Mouse (Mus musculus) neural tube, embryonic 13.5 days (tissue): ENCODE data around the gene Nlrp1b. TPM values are rescaled to one million over a fixed set of nuclear protein-coding genes. Genes with fewer than 3 reads are reported as not detected.

Experiments used
- ATAC-seq: fragments of 200-750 bp; cut with Nextera tagmentation; 2 replicates; pipeline ENCODE4 v1.8.0; 2017; ENCODE audit warnings: low read depth, mild to moderate bottlenecking, moderate TSS enrichment, moderate library complexity
- H3K27ac ChIP-seq: fragments of 300-500 bp; sonication (generic); replicated peaks from 2 replicates; pipeline ENCODE4 v1.5.1; 2015; ENCODE audit warnings: moderate library complexity, mild to moderate bottlenecking, inconsistent platforms
- H3K27me3 ChIP-seq: fragments of 300-500 bp; sonication (generic); 2 replicates; pipeline ENCODE4 v1.6.1; 2015; ENCODE audit warnings: mild to moderate bottlenecking, inconsistent platforms
- H3K36me3 ChIP-seq: fragments of 300-500 bp; sonication (generic); 2 replicates; pipeline ENCODE4 v1.6.1; 2015; ENCODE audit warnings: mild to moderate bottlenecking, inconsistent platforms
- H3K4me1 ChIP-seq: fragments of 300-500 bp; sonication (generic); replicated peaks from 2 replicates; pipeline ENCODE4 v1.6.1; 2015; ENCODE audit warnings: inconsistent platforms
- H3K4me2 ChIP-seq: fragments of 300-500 bp; sonication (generic); 2 replicates; pipeline ENCODE4 v1.6.1; 2015; ENCODE audit warnings: inconsistent platforms, mild to moderate bottlenecking, moderate library complexity
- H3K4me3 ChIP-seq: fragments of 300-500 bp; sonication (generic); 2 replicates; pipeline ENCODE4 v1.5.1; 2015; ENCODE audit warnings: mild to moderate bottlenecking, inconsistent platforms
- H3K9ac ChIP-seq: fragments of 300-500 bp; sonication (generic); 2 replicates; pipeline ENCODE4 v1.6.1; 2015; ENCODE audit warnings: moderate library complexity, mild to moderate bottlenecking, inconsistent platforms
- H3K9me3 ChIP-seq: fragments of 300-500 bp; sonication (generic); 2 replicates; pipeline ENCODE4 v1.6.1; 2016; ENCODE audit warnings: inconsistent platforms
- WGBS: fragments of 180-500 bp; shearing (Covaris S2); methylation state at CpG from one replicate; pipeline ENCODE4 v1.1.7; 2015; 5-methylcytosine and 5-hydroxymethylcytosine counted together
- polyA plus RNA-seq: library from polyadenylated mRNA; unstranded; fragments of >200 nt; fragmentation: Nextera tagmentation; extraction: Ambion mirVana; gene quantifications from 2 replicates; pipeline ENCODE4 v1.2.1, GENCODE M21; 2015

Gene Nlrp1b
- polyA plus RNA-seq = 0.14 TPM in 1 of 2 replicates, not detected in the other

DNA sequence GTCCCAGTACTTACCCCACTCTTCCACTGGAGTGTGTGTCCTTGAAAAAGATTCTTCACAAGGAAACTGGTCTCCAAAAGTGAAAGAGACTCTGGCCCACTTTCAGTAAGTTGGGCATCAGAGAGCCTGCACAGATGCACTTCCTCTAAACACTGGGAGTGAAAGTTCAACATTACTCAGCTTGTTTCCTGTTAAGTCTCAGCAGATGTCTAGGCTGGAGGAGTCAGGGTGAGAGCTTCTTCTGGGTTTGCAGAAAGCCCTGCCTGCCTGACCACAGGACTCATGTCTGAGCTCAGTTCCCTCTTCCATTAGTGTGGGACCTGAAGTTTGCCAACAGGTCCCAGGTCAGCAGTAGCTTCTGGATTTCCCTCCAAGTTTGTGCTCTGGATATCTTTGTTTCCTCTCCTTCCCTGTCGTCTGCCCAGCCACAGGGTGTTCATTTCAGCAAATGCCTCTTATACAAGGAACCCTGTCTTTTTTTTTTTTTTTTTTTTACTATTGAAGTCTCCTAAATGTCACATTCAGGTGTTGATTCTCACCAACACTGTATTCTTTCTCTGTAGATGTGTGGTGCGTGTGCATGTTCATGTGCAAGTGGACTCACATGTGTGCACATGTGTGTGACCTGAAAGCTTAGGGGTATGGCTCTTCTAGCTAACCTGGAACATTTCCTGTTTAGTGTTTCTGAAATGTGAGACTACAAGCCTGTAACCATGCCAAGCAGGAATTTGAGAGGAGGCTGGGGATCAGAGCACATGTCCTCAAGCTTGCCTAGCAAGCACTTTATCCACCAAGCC lies at the start of gene Nlrp1b:
TSS of gene Nlrp1b (minus strand) at position 50 of the 797 bp plus-strand sequence.
- H3K27me3 ChIP-seq = no peaks in the 10 kb centered on the region
- no peaks in the 10 kb centered on the region for H3K4me1 ChIP-seq
- no peak for ATAC-seq
- WGBS = 71% methylated on average over 2 of the region's 2 CpGs
- no peak within 1 kb of the TSS for H3K4me2 ChIP-seq
- H3K9me3 ChIP-seq = no peaks in the 10 kb centered on the region
- no peak within 1 kb of the TSS for H3K27ac ChIP-seq
- no peak within 1 kb of the TSS for H3K9ac ChIP-seq
- no peaks in the 10 kb centered on the region for H3K36me3 ChIP-seq
- no peak within 1 kb of the TSS for H3K4me3 ChIP-seq

GRCm38 (mm10) chr11:71261036-71261435 lies 30.5 kb upstream of the Nlrp1b start:
- no peak overlapping the region for H3K9ac ChIP-seq
- ATAC-seq = no peak
- no peak overlapping the region for H3K27ac ChIP-seq
- H3K27me3 ChIP-seq = no peaks in the 10 kb centered on the region
- no peaks in the 10 kb centered on the region for H3K36me3 ChIP-seq
- 90% methylated on average over 3 of the region's 3 CpGs for WGBS
- no peaks in the 10 kb centered on the region for H3K9me3 ChIP-seq
- H3K4me3 ChIP-seq = no peak overlapping the region
- no peak overlapping the region for H3K4me2 ChIP-seq
- H3K4me1 ChIP-seq = no peaks in the 10 kb centered on the region

- no peak overlapping the region for H3K4me3 ChIP-seq
- H3K4me2 ChIP-seq = no peak overlapping the region
- H3K27me3 ChIP-seq = no peaks in the 10 kb centered on the region
- no peaks in the 10 kb centered on the region for H3K36me3 ChIP-seq
- no peaks in the 10 kb centered on the region for H3K9me3 ChIP-seq
- no peak overlapping the region for H3K9ac ChIP-seq
- no peaks in the 10 kb centered on the region for H3K4me1 ChIP-seq
- H3K27ac ChIP-seq = no peak overlapping the region
- WGBS = 86% methylated on average over 5 of the region's 5 CpGs
- ATAC-seq = no peak
Measured at GRCm38 (mm10) chr11:71251333-71251732, 20.8 kb upstream of the Nlrp1b start.

DNA sequence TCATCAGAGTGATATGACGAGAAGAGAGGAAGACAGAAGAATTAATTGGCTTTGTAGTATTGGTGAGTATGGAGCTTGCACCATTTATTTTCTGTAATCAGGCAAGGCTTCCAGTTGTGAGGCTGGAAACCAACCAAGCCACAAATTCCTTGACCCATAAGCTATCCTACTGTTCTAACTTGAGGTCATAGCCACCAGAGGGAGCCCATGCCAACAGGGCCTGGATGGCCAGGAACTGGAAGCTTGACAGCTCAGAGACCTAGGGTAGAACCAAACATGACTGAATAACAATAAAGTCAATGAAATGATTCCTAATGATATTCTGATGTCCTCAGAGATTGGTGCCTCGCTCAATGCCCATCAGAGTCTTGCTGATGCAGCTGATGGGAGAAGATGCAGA lies 5.9 kb downstream of the Nlrp1b start:
- no peaks in the 10 kb centered on the region for H3K4me1 ChIP-seq
- no peak overlapping the region for H3K27ac ChIP-seq
- H3K4me3 ChIP-seq = no peak overlapping the region
- no peak for ATAC-seq
- WGBS = 72% methylated on average over 2 of the region's 2 CpGs
- H3K27me3 ChIP-seq = no peaks in the 10 kb centered on the region
- no peak overlapping the region for H3K4me2 ChIP-seq
- no peaks in the 10 kb centered on the region for H3K36me3 ChIP-seq
- H3K9me3 ChIP-seq = no peaks in the 10 kb centered on the region
- H3K9ac ChIP-seq = no peak overlapping the region

DNA sequence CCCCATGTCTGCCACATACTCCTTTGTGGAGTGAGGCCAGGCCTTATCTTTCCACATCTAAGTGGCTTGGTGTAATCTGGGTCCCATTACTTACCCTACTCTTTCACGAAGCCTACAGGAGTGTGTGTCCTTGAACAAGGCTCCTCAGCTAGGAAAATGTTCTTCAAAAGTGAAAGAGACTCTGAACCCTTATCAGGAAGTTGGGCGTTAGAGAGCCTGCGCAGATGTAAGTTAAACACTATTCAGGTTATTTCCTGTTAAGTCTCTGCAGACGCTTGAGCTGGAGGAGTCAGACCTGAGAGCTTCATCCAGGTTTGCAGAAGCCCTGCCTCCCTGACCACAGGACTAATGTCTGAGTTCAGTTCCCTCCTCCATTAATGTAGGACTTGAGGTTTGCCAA lies 27.8 kb downstream of the Nlrp1b start:
- no peak for ATAC-seq

GRCm38 (mm10) chr11:71199349-71199748 lies 31.2 kb downstream of the Nlrp1b start:
- 81% methylated on average over 2 of the region's 2 CpGs for WGBS
- Histone ChIP-seq H3K4me1 (no peaks in the 10 kb centered on the region), H3K27me3 (no peaks in the 10 kb centered on the region), H3K9me3 (no peaks in the 10 kb centered on the region), H3K4me2 (no peak overlapping the region), H3K27ac (no peak overlapping the region), H3K4me3 (no peak overlapping the region), H3K9ac (no peak overlapping the region), H3K36me3 (no peaks in the 10 kb centered on the region)
- ATAC-seq = no peak

More for the DNA sequence above, 27.8 kb downstream of the Nlrp1b start:
- Histone ChIP-seq H3K4me2 (no peak overlapping the region), H3K9ac (no peak overlapping the region), H3K4me3 (no peak overlapping the region), H3K9me3 (no peaks in the 10 kb centered on the region), H3K4me1 (no peaks in the 10 kb centered on the region), H3K36me3 (no peaks in the 10 kb centered on the region), H3K27me3 (no peaks in the 10 kb centered on the region), H3K27ac (no peak overlapping the region)
- 81% methylated on average over 4 of the region's 4 CpGs for WGBS

DNA sequence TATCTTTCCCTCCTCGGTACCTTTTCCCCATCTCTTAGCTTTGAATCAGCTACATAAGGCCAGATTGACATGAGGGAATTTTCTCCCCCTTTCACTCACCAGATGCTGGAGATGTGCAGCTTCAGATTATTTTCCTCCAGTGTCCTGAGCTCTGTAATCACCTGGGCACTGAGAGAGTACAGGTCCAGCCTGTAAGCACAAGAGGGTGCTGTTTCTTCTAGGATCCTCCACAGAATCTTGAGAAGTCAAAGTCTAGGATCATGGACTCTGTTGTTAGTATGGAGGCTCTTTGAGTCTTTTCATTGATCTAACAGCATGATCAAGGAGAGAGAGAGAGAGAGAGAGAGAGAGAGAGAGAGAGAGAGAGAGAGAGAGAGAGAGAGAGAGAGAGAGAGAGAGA lies 60.9 kb downstream of the Nlrp1b start:
- H3K9me3 ChIP-seq = no peaks in the 10 kb centered on the region
- no peaks in the 10 kb centered on the region for H3K4me1 ChIP-seq
- ATAC-seq = no peak
- H3K4me3 ChIP-seq = no peak overlapping the region
- H3K27me3 ChIP-seq = no peaks in the 10 kb centered on the region
- no peak overlapping the region for H3K27ac ChIP-seq
- no peaks in the 10 kb centered on the region for H3K36me3 ChIP-seq
- no peak overlapping the region for H3K9ac ChIP-seq
- H3K4me2 ChIP-seq = no peak overlapping the region
- WGBS = 66% methylated on average over 1 of the region's 1 CpGs

- Histone ChIP-seq H3K4me1 (no peaks in the 10 kb centered on the region), H3K27me3 (no peaks in the 10 kb centered on the region), H3K4me2 (no peak overlapping the region), H3K9me3 (no peaks in the 10 kb centered on the region), H3K27ac (no peak overlapping the region), H3K4me3 (no peak overlapping the region), H3K36me3 (no peaks in the 10 kb centered on the region), H3K9ac (no peak overlapping the region)
- WGBS = 60% methylated on average over 1 of the region's 1 CpGs
- no peak for ATAC-seq
Measured at GRCm38 (mm10) chr11:71164139-71164538, 66.4 kb downstream of the Nlrp1b start.

- 79% methylated on average over 3 of the region's 3 CpGs for WGBS
- no peaks in the 10 kb centered on the region for H3K27me3 ChIP-seq
- no peak overlapping the region for H3K27ac ChIP-seq
- H3K4me2 ChIP-seq = no peak overlapping the region
- no peak for ATAC-seq
- H3K9me3 ChIP-seq = no peaks in the 10 kb centered on the region
- no peaks in the 10 kb centered on the region for H3K4me1 ChIP-seq
- no peaks in the 10 kb centered on the region for H3K36me3 ChIP-seq
- no peak overlapping the region for H3K9ac ChIP-seq
- H3K4me3 ChIP-seq = no peak overlapping the region
Measured at GRCm38 (mm10) chr11:71159439-71160136, 70.9 kb downstream of the Nlrp1b start.

DNA sequence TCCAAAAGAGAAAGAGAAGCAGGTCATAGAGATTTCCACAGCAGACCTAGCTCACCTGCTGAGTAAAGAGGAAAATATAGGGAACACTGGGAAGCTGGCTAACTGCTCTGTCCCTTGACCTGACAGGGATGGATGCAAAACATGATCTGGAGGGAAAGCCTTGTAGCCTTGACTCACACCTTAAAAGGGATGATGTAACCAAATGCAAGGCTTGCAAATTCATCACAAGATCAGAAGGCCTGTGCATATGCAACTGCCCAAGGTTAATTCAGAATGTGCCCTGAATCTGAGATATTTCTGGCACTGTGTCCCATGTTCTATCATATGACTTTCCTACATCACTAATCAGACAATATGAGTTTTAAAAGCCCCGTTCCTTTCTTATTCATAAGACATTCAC lies 75.3 kb downstream of the Nlrp1b start:
- Histone ChIP-seq H3K27me3 (no peaks in the 10 kb centered on the region), H3K4me1 (no peaks in the 10 kb centered on the region), H3K4me2 (no peak overlapping the region), H3K36me3 (no peaks in the 10 kb centered on the region), H3K27ac (no peak overlapping the region), H3K4me3 (no peak overlapping the region), H3K9me3 (no peaks in the 10 kb centered on the region), H3K9ac (no peak overlapping the region)
- no peak for ATAC-seq
- WGBS = 85% methylated on average over 1 of the region's 1 CpGs

GRCm38 (mm10) chr11:71144661-71145060 lies 85.9 kb downstream of the Nlrp1b start, which contains the start of gene Nlrp1a:
TSS of gene Nlrp1a (minus strand) at chr11:71144704.
- ATAC-seq = no peak
- Histone ChIP-seq H3K36me3 (no peaks in the 10 kb centered on the region), H3K4me2 (no peak within 1 kb of the TSS), H3K4me1 (no peaks in the 10 kb centered on the region), H3K27me3 (no peaks in the 10 kb centered on the region), H3K4me3 (no peak within 1 kb of the TSS), H3K27ac (no peak within 1 kb of the TSS), H3K9me3 (no peaks in the 10 kb centered on the region), H3K9ac (no peak within 1 kb of the TSS)
- 76% methylated on average over 3 of the region's 3 CpGs for WGBS

GRCm38 (mm10) chr11:71142031-71142430 lies 88.5 kb downstream of the Nlrp1b start:
- Histone ChIP-seq H3K9ac (no peak overlapping the region), H3K4me1 (no peaks in the 10 kb centered on the region), H3K36me3 (no peaks in the 10 kb centered on the region), H3K4me2 (no peak overlapping the region), H3K4me3 (no peak overlapping the region), H3K27ac (no peak overlapping the region), H3K9me3 (no peaks in the 10 kb centered on the region), H3K27me3 (no peaks in the 10 kb centered on the region)
- ATAC-seq = no peak
- 92% methylated on average over 1 of the region's 1 CpGs for WGBS
